Mouse (Mus musculus): ENCODE measurements at regions not wholly inside any gene's neighbourhood (a gene's known extent, or its start where the extent isn't known, plus 50 kb on each side); places are given as distances from the start of the nearest gene placed in this dataset.

- H3ac ChIP-seq (ENCODE audit: control insufficient read depth, insufficient read length, low read depth), result no peak overlapping the region
- H3K79me3 ChIP-seq (ENCODE audit: low read depth), result no peaks in the 10 kb centered on the region
- H3K27me3 ChIP-seq (ENCODE audit: control insufficient read depth, insufficient read depth, insufficient read length), result no peaks in the 10 kb centered on the region
- H3K79me2 ChIP-seq (ENCODE audit: control insufficient read depth, insufficient read depth), result no peaks in the 10 kb centered on the region
- H3K36me3 ChIP-seq (ENCODE audit: control insufficient read depth, insufficient read depth), result no peaks in the 10 kb centered on the region
- TF ChIP-seq MYOD1 (IDR thresholded peaks at IDR 0.05; ENCODE audit: control insufficient read depth, insufficient read length, low read depth) (no peak), CTCF (IDR thresholded peaks at IDR 0.05; ENCODE audit: control insufficient read depth, insufficient read depth, insufficient read length) (no peak), FOSL1 (IDR thresholded peaks at IDR 0.05; ENCODE audit: insufficient read depth, low read length, poor library complexity, severe bottlenecking) (no peak), CEBPB (IDR thresholded peaks at IDR 0.05; ENCODE audit: low read depth) (no peak), USF1 (IDR thresholded peaks at IDR 0.05; ENCODE audit: low read depth) (no peak), MYOG (IDR thresholded peaks at IDR 0.05; ENCODE audit: control insufficient read depth, extremely low read depth, insufficient read length) (no peak), MAX (IDR thresholded peaks at IDR 0.05) (no peak)
- H3K4me3 ChIP-seq (ENCODE audit: insufficient read depth, poor library complexity, severe bottlenecking), result no peak overlapping the region
Measured at GRCm38 (mm10) chr2:159592841-159593240, 741.1 kb downstream of the Gm826 start.

- Histone ChIP-seq H3K79me3 (ENCODE audit: low read depth) (no peaks in the 10 kb centered on the region), H3K27me3 (ENCODE audit: control insufficient read depth, insufficient read depth, insufficient read length) (no peaks in the 10 kb centered on the region), H3K4me3 (ENCODE audit: insufficient read depth, poor library complexity, severe bottlenecking) (no peak overlapping the region), H3K79me2 (ENCODE audit: control insufficient read depth, insufficient read depth) (no peaks in the 10 kb centered on the region), H3K36me3 (ENCODE audit: control insufficient read depth, insufficient read depth) (no peaks in the 10 kb centered on the region), H3ac (ENCODE audit: control insufficient read depth, insufficient read length, low read depth) (no peak overlapping the region)
- TF ChIP-seq CTCF (IDR thresholded peaks at IDR 0.05; ENCODE audit: control insufficient read depth, insufficient read depth, insufficient read length), result no peak
- TF ChIP-seq FOSL1 (IDR thresholded peaks at IDR 0.05; ENCODE audit: insufficient read depth, low read length, poor library complexity, severe bottlenecking), result no peak
- no peak for TF ChIP-seq CEBPB (IDR thresholded peaks at IDR 0.05; ENCODE audit: low read depth)
Measured at GRCm38 (mm10) chr2:159596285-159596684, 737.7 kb downstream of the Gm826 start.

- TF ChIP-seq CEBPB (IDR thresholded peaks at IDR 0.05; ENCODE audit: low read depth) (no peak), USF1 (IDR thresholded peaks at IDR 0.05; ENCODE audit: low read depth) (no peak), MYOG (IDR thresholded peaks at IDR 0.05; ENCODE audit: control insufficient read depth, extremely low read depth, insufficient read length) (no peak), FOSL1 (IDR thresholded peaks at IDR 0.05; ENCODE audit: insufficient read depth, low read length, poor library complexity, severe bottlenecking) (no peak), CTCF (IDR thresholded peaks at IDR 0.05; ENCODE audit: control insufficient read depth, insufficient read depth, insufficient read length) (no peak), MAX (IDR thresholded peaks at IDR 0.05) (no peak), MYOD1 (IDR thresholded peaks at IDR 0.05; ENCODE audit: control insufficient read depth, insufficient read length, low read depth) (no peak)
- Histone ChIP-seq H3K27me3 (ENCODE audit: control insufficient read depth, insufficient read depth, insufficient read length) (no peaks in the 10 kb centered on the region), H3K4me3 (ENCODE audit: insufficient read depth, poor library complexity, severe bottlenecking) (no peak overlapping the region), H3K36me3 (ENCODE audit: control insufficient read depth, insufficient read depth) (no peaks in the 10 kb centered on the region), H3K79me2 (ENCODE audit: control insufficient read depth, insufficient read depth) (no peaks in the 10 kb centered on the region), H3K79me3 (ENCODE audit: low read depth) (no peaks in the 10 kb centered on the region), H3ac (ENCODE audit: control insufficient read depth, insufficient read length, low read depth) (no peak overlapping the region)
Measured at GRCm38 (mm10) chr2:159598080-159598479, 735.9 kb downstream of the Gm826 start.

GRCm38 (mm10) chr2:159607191-159607590 is 726.8 kb downstream of the Gm826 start:
- Histone ChIP-seq H3K27me3 (ENCODE audit: control insufficient read depth, insufficient read depth, insufficient read length) (no peaks in the 10 kb centered on the region), H3K36me3 (ENCODE audit: control insufficient read depth, insufficient read depth) (no peaks in the 10 kb centered on the region), H3K79me3 (ENCODE audit: low read depth) (no peaks in the 10 kb centered on the region), H3K79me2 (ENCODE audit: control insufficient read depth, insufficient read depth) (no peaks in the 10 kb centered on the region), H3ac (ENCODE audit: control insufficient read depth, insufficient read length, low read depth) (no peak overlapping the region), H3K4me3 (ENCODE audit: insufficient read depth, poor library complexity, severe bottlenecking) (no peak overlapping the region)
- TF ChIP-seq CEBPB (IDR thresholded peaks at IDR 0.05; ENCODE audit: low read depth) (no peak), MYOG (IDR thresholded peaks at IDR 0.05; ENCODE audit: control insufficient read depth, extremely low read depth, insufficient read length) (no peak), CTCF (IDR thresholded peaks at IDR 0.05; ENCODE audit: control insufficient read depth, insufficient read depth, insufficient read length) (no peak)

GRCm38 (mm10) chr2:159610451-159610850 is 723.5 kb downstream of the Gm826 start:
- Histone ChIP-seq H3ac (ENCODE audit: control insufficient read depth, insufficient read length, low read depth) (no peak overlapping the region), H3K79me3 (ENCODE audit: low read depth) (no peaks in the 10 kb centered on the region), H3K27me3 (ENCODE audit: control insufficient read depth, insufficient read depth, insufficient read length) (no peaks in the 10 kb centered on the region), H3K4me3 (ENCODE audit: insufficient read depth, poor library complexity, severe bottlenecking) (no peak overlapping the region), H3K79me2 (ENCODE audit: control insufficient read depth, insufficient read depth) (no peaks in the 10 kb centered on the region), H3K36me3 (ENCODE audit: control insufficient read depth, insufficient read depth) (no peaks in the 10 kb centered on the region)
- TF ChIP-seq MAX (IDR thresholded peaks at IDR 0.05) (no peak), CEBPB (IDR thresholded peaks at IDR 0.05; ENCODE audit: low read depth) (no peak), FOSL1 (IDR thresholded peaks at IDR 0.05; ENCODE audit: insufficient read depth, low read length, poor library complexity, severe bottlenecking) (no peak), USF1 (IDR thresholded peaks at IDR 0.05; ENCODE audit: low read depth) (no peak), MYOD1 (IDR thresholded peaks at IDR 0.05; ENCODE audit: control insufficient read depth, insufficient read length, low read depth) (no peak), MYOG (IDR thresholded peaks at IDR 0.05; ENCODE audit: control insufficient read depth, extremely low read depth, insufficient read length) (no peak), CTCF (IDR thresholded peaks at IDR 0.05; ENCODE audit: control insufficient read depth, insufficient read depth, insufficient read length) (no peak)

GRCm38 (mm10) chr2:159616685-159617084 is 717.3 kb downstream of the Gm826 start:
- Histone ChIP-seq H3K79me3 (ENCODE audit: low read depth) (no peaks in the 10 kb centered on the region), H3K4me3 (ENCODE audit: insufficient read depth, poor library complexity, severe bottlenecking) (no peak overlapping the region), H3K79me2 (ENCODE audit: control insufficient read depth, insufficient read depth) (no peaks in the 10 kb centered on the region), H3K36me3 (ENCODE audit: control insufficient read depth, insufficient read depth) (no peaks in the 10 kb centered on the region), H3K27me3 (ENCODE audit: control insufficient read depth, insufficient read depth, insufficient read length) (no peaks in the 10 kb centered on the region), H3ac (ENCODE audit: control insufficient read depth, insufficient read length, low read depth) (no peak overlapping the region)
- no peak for TF ChIP-seq MYOD1 (IDR thresholded peaks at IDR 0.05; ENCODE audit: control insufficient read depth, insufficient read length, low read depth)
- no peak for TF ChIP-seq MYOG (IDR thresholded peaks at IDR 0.05; ENCODE audit: control insufficient read depth, extremely low read depth, insufficient read length)
- TF ChIP-seq FOSL1 (IDR thresholded peaks at IDR 0.05; ENCODE audit: insufficient read depth, low read length, poor library complexity, severe bottlenecking), result no peak
- no peak for TF ChIP-seq CEBPB (IDR thresholded peaks at IDR 0.05; ENCODE audit: low read depth)
- no peak for TF ChIP-seq USF1 (IDR thresholded peaks at IDR 0.05; ENCODE audit: low read depth)
- no peak for TF ChIP-seq MAX (IDR thresholded peaks at IDR 0.05)
- no peak for TF ChIP-seq CTCF (IDR thresholded peaks at IDR 0.05; ENCODE audit: control insufficient read depth, insufficient read depth, insufficient read length)
